Mouse (Mus musculus): Measurements from ENCODE around the gene Brinp1. TPM values are rescaled to one million over a fixed set of nuclear protein-coding genes. Genes with fewer than 3 reads are reported as not detected.
"Not testable (repeated sequence)": the region's sequence is repeated elsewhere in the genome, so short reads cannot be mapped to it uniquely, and the experiment has no call there.

The Brinp1 gene
- total RNA-seq, 2 experiments from 2014 or later: 0.23 TPM; not detected in 1

DNA sequence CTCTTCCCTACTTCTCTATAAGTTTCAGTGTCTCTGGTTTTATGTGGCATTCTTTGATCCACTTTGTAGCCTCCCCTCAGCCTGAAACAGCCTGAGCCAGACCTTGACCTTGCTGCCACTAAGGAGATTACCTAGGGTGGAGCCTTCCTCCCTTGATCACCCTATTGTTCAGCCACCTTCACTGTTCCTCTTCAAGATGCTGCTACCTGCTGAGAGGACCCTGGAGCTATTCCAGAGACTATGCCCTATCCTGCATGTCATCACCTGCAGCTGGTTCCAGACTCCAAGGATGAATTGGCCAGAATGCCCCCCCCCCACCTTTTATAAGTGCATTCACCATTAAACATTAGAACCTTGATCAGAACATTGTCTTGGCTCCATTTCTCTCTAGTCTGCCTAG, 140.2 kb downstream of the Brinp1 start:
- not testable (repeated sequence) for DNase-seq

DNA sequence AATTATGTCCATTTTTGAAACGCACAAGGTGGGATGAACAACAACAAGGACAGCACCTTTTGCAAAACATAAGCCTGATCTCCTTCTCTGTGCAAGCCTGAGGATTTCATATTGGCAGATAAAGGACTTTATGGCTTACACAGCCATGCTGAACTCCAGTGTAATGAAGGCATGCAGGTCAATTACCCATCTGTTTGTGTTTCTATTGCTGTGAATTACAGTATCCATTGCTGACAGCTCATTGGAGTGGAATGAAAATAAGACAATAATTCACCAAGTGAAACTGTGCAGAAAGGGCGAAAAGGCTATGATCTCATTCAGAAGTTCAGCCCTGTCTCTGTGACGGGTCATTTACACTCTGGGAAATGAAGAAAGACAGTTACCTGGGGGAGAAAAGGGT, 147.7 kb downstream of the Brinp1 start:
- DNase-seq: no peak

DNA sequence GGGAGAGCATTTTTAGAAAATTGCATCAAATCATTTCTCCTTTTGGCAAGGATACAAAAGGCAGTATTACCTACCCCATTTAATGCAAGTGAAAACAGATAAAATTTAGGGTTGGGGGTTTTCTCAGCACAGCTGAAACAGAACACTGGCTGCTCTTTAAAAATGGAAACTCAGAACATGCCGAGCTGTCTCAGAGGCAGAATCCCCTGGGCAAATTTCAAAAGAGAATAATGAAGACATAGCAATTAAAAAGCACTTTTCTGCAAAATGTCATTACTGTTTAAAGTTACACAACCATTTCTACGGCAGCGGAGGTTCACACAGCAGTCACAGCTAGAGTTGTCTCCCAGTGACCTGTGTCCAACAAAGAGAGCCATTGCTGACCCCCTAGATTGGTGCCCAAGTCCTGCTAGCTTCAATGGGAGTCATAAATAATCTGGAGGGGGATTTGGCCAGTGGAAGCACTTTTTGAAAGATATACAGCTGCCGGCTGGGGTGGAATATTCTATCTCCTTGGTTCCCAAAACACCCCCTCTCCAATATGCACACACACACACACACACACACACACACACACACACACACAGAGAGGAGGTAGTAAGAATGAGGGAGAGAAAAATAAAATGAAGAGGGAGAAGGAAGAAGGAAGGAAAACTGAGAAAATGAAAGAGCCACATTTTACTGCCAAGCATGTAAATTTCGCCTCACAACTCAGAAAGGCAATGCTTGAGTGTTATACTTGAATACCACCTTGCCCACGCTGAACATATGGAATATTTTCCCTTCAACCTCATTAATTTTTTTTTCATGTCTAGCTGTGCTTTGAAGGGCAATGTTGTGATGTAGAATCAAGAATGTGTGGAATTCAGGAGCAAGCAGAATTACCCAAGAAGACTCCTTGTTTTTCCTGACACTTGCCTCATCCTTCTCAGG, 152.0 kb downstream of the Brinp1 start:
- no peak for DNase-seq

DNA sequence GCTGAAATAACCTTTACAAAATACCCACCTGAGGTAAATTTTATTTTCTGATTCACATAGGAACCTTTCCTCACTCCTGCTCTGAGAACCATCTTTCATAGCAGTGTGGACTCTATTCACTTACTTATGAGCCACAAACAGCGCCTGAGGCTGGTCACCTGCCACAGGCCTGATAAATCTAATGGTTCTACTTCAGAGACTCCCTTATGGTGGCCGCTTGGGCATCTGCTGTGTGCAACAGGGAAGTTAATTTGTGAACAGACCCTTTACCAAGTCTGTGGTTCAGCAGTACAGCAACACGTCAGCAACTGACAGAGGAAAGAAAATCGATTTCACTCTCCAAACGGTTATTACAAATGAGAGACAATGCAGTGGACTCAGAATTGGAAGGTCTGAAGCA, 164.2 kb downstream of the Brinp1 start:
- no peak for DNase-seq

DNA sequence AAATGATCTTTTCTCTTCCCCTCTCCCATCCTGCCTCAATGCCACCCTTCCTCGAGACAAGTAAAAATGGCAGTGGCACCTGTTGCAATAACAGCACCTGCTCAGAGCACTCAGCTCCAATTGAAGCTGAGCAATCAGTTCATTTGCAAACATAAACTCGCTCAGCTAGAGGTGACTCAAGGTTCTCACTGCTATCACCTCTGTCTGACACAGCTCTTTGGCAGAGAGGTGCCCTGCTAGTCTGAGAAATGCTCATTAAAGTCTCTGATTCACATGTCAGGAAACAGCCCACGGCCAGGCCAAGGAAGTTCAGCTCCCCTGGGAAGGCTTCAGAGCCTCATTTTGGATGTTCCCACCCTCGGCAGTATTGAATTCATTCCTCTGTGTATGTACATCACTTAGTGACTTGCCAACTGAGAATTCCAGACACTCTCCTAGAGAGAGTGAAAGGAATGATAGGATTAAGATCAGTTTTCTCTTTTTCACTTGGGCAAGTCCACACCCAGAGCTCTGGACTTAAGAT, 165.7 kb downstream of the Brinp1 start:
- no peak for DNase-seq

DNA sequence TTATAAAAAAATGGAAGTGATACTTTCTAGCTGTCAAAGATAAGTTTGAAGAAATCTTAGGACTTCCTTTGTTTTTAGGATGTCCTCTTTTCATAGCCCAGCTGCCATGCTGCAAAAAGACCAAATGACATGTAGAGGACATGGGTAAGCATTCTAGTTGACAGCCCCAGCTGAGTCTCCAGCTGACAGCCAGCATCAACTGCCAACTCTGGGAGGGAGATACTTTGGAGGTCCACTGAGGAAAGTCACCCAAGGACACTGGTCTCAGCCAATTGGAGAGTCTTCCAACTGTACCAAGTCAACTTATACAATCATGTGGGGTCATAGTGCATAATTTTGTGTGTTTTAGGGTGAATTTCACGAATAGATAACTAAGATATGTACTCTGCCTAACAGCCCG, 166.6 kb downstream of the Brinp1 start:
- no peak for DNase-seq

DNA sequence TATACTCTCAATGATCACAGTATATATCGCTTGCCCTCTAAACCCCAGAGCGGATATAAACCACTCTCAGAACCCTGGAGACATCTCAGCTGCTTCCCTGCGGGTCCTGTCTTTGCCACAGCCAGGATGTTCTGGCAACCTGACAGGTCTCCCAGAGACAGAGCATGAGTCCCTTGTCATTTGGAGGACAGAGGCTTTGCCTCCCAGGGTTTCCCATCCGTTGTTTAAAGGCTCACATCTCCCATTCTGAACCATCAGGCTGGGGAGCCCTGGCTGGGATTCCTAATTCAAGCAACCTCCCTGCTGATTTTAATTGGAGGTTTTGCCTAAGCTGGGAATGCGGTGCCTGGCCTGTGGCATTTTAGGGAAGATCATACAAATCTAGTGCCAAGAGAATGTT, 185.9 kb downstream of the Brinp1 start:
- no peak for DNase-seq

DNA sequence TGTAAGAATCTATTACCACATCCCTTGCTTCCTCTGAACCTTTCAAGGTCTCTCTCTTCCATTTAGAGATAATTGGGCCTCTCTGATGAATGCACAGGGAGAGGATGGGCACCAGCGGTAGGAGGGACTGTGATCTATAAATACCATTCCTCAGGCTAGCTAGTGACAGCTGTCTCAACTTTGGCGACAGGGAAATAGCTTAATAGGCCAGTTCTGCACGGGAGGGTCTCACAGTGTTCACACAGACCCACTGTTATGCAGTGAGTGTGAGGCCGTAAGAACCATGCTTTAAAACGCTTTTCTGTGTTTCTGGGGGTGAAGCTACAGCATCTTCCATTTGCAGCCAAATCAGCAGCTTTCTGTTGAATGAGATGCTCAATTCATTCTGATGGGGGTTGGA, 186.8 kb downstream of the Brinp1 start:
- no peak for DNase-seq

DNA sequence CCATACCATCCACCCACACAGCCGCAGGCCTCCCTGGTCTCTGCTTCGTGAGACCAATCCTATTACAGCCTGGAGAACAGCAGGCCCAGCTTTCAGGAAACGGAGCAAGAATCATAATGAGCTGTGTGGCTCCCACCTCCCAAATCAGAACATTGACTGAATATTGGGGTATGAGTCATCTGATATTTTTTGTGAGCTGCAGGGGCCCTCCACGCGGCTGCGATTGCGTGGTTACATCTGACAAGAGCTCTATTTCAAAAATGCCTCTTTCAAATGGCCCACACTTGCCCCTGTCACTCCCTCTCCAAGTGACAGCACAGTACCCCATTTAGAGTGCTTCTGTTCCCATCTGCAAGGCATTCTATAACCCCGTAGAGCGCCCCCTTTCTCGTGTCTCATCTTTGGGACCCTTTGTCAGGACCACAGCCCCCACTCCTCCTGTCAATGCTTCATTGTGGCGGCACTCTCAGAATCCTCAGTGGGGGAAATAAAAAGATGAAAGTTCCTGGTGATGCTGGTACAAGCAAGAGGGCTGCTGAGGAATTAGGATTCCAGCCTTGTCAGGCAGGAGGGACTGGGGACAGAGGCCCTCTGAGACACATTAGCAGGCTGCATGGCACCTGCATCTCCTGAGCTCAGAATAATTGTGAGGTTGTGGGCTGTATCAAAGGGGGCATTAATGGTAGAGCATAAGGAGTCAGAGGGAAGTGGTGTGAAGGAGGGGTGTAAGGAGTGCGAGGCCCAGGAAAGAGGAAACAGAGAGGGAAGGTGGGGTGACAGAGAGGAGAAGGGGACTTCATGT, 188.2 kb downstream of the Brinp1 start:
- DNase-seq: no peak

DNA sequence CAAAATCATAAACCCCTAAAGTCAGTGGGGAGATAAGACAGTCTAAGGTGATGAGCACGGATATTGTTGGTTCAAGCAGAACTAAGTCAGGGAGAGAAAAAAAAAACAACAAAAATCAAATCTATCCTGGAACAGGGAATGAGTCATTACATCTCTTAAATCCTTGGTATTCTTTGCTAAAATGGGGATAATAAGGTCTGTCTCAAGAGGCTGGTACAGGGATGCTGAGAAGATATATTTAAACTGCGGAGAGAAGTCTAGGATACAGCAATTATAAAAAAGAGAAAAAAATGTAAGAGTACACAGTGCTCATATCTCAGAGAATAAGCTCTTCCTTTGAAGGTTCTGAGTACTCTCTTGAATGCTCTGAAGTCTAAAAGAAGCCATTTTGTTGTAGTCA, 189.3 kb downstream of the Brinp1 start:
- no peak for DNase-seq

DNA sequence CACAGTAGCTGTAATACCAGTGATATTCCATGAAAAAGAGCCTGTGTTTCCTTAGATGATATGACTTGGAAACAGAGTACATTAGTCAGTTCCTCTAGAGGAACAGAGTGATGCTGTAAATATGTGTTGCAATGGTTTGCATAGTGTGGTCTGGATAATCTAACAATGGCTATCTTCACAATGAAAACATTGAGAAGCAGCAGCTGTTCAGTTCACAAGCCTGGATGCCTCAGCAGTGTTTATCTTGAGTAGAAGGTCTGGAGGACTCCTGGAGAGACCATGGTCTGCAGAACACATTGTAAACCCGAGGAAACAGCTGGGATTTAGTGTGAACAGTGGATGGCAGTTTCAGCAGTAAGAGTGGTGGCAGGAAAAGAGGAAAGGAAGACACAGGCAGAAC, 233.2 kb downstream of the Brinp1 start:
- DNase-seq: no peak
